ENCODE assay signal across 8 mouse cellular contexts in genomic region chr7:101933751-101934240, GRCm38 (mm10). TPM values are rescaled to one million over a fixed set of nuclear protein-coding genes. Genes with fewer than 3 reads are reported as not detected.
DNase-seq lines count a peak whose midpoint lies in the region; ATAC-seq and TF ChIP-seq lines count a peak whose summit lies in the region.

Lrrc51 (minus strand) TSS chr7:101933895.
Numa1 (plus strand) TSS chr7:101934111.

- peak within 1 kb of the TSS; percentile 64 for H3K4me2 ChIP-seq in embryonic facial prominence, embryonic 15.5 days (replicated peaks)
- peak within 1 kb of the TSS; percentile 61 for H3K4me2 ChIP-seq in limb, embryonic 14.5 days (replicated peaks; ENCODE audit: low read depth, low read length, severe bottlenecking)
- peak within 1 kb of the TSS; percentile 81 for H3K4me2 ChIP-seq in midbrain, postnatal 0 days (ENCODE audit: low read depth, low read length, poor library complexity, severe bottlenecking)

- peak within 1 kb of the TSS; percentile 79 for H3K4me3 ChIP-seq in bone marrow, adult 2 months (replicated peaks; ENCODE audit: control insufficient read depth, low read depth, low read length)
- peak within 1 kb of the TSS; percentile 91 for H3K4me3 ChIP-seq in embryonic facial prominence, embryonic 15.5 days (replicated peaks)
- H3K4me3 ChIP-seq in limb, embryonic 14.5 days (replicated peaks; ENCODE audit: low read length): peak within 1 kb of the TSS; percentile 74
- H3K4me3 ChIP-seq in midbrain, postnatal 0 days (ENCODE audit: low read depth, low read length): peak within 1 kb of the TSS; percentile 84

- no peak for TF ChIP-seq CTCF in bone marrow, adult 2 months (IDR thresholded peaks at IDR 0.05; ENCODE audit: control insufficient read depth, insufficient read depth, low read length)
- no peak for TF ChIP-seq CTCF in midbrain, postnatal 0 days (IDR thresholded peaks at IDR 0.05)

- H3K36me3 ChIP-seq in embryonic facial prominence, embryonic 15.5 days: no peaks in the 10 kb centered on the region
- H3K36me3 ChIP-seq in limb, embryonic 14.5 days (ENCODE audit: control insufficient read depth, insufficient read depth, low read length): no peaks in the 10 kb centered on the region
- no peaks in the 10 kb centered on the region for H3K36me3 ChIP-seq in midbrain, postnatal 0 days (ENCODE audit: insufficient read depth, low read length)

- no peaks in the 10 kb centered on the region for H3K9me3 ChIP-seq in embryonic facial prominence, embryonic 15.5 days (replicated peaks)
- no peaks in the 10 kb centered on the region for H3K9me3 ChIP-seq in limb, embryonic 14.5 days (ENCODE audit: control insufficient read depth, low read length)
- no peaks in the 10 kb centered on the region for H3K9me3 ChIP-seq in midbrain, postnatal 0 days (ENCODE audit: low read length)

- peak within 1 kb of the TSS; percentile 82 for H3K9ac ChIP-seq in embryonic facial prominence, embryonic 15.5 days
- peak within 1 kb of the TSS; percentile 78 for H3K9ac ChIP-seq in limb, embryonic 14.5 days (ENCODE audit: low read depth, low read length, severe bottlenecking)
- H3K9ac ChIP-seq in midbrain, postnatal 0 days (replicated peaks; ENCODE audit: low read length, poor library complexity, severe bottlenecking): peak within 1 kb of the TSS; percentile 75

- DNase-seq in 416B (ENCODE audit: low read depth): peak; percentile 99
- peak; percentile 99 for DNase-seq in heart, adult 8-10 months (ENCODE audit: low spot score)
- DNase-seq in kidney, adult 9 months: peak; percentile 99
- DNase-seq in limb, embryonic 14.5 days (ENCODE audit: low spot score): peak; percentile 97
- peak; percentile 97 for DNase-seq in midbrain, postnatal 0 days (ENCODE audit: low spot score)
- peak; percentile 90 to 95 for DNase-seq in spleen, postnatal 14 days (ENCODE audit: low spot score in 2 of 2)

- H3K27me3 ChIP-seq in embryonic facial prominence, embryonic 15.5 days: no peaks in the 10 kb centered on the region
- no peaks in the 10 kb centered on the region for H3K27me3 ChIP-seq in limb, embryonic 14.5 days (ENCODE audit: control insufficient read depth, insufficient read depth, low read length)
- H3K27me3 ChIP-seq in midbrain, postnatal 0 days (ENCODE audit: insufficient read depth, low read length): no peaks in the 10 kb centered on the region

- TF ChIP-seq POLR2A in bone marrow, adult 2 months (IDR thresholded peaks at IDR 0.05; ENCODE audit: borderline replicate concordance, control insufficient read depth, low read depth, low read length): peak; percentile 70; the same call in 1 of the 2 replicates
- TF ChIP-seq POLR2A in limb, embryonic 14.5 days (IDR thresholded peaks at IDR 0.05; ENCODE audit: borderline replicate concordance, extremely low read depth, insufficient read depth, insufficient read length): 0 out of 2 replicates have a peak, but pooled peaks have one; percentile 40

- ATAC-seq in embryonic facial prominence, embryonic 15.5 days (ENCODE audit: insufficient number of reproducible peaks, low FRiP score, low TSS enrichment, low read depth): peak; percentile 97
- peak; percentile 99 for ATAC-seq in limb, embryonic 14.5 days (ENCODE audit: low FRiP score, low read depth)
- ATAC-seq in midbrain, postnatal 0 days (ENCODE audit: low FRiP score): peak; percentile 97

- under 1% methylated on average over 40 of the region's 40 CpGs for WGBS in bone marrow, adult 2 months
- under 1% methylated on average over 40 of the region's 40 CpGs for WGBS in embryonic facial prominence, embryonic 15.5 days
- WGBS in limb, embryonic 14.5 days: under 1% methylated on average over 40 of the region's 40 CpGs
- WGBS in midbrain, postnatal 0 days: 1% methylated on average over 40 of the region's 40 CpGs

- peaks cover 2% of the 10 kb centered on the region for H3K4me1 ChIP-seq in bone marrow, adult 2 months (ENCODE audit: control insufficient read depth, insufficient read depth, low read length)
- peaks cover 20% of the 10 kb centered on the region; the same call in 1 of the 2 replicates for H3K4me1 ChIP-seq in embryonic facial prominence, embryonic 15.5 days
- H3K4me1 ChIP-seq in limb, embryonic 14.5 days (ENCODE audit: control insufficient read depth, insufficient read depth, low read length): peaks cover 6% of the 10 kb centered on the region; the same call in 1 of the 2 replicates
- H3K4me1 ChIP-seq in midbrain, postnatal 0 days (ENCODE audit: insufficient read depth, low read length): peaks cover 3% of the 10 kb centered on the region; the same call in 1 of the 2 replicates

- peak within 1 kb of the TSS; percentile 73 for H3K27ac ChIP-seq in bone marrow, adult 2 months (ENCODE audit: control insufficient read depth, insufficient read depth, low read depth, low read length, poor library complexity)
- peak within 1 kb of the TSS; percentile 88 for H3K27ac ChIP-seq in embryonic facial prominence, embryonic 15.5 days (replicated peaks)
- peak within 1 kb of the TSS; percentile 81 for H3K27ac ChIP-seq in limb, embryonic 14.5 days (replicated peaks; ENCODE audit: low read depth, low read length)
- H3K27ac ChIP-seq in midbrain, postnatal 0 days (ENCODE audit: low read depth, low read length): peak within 1 kb of the TSS; percentile 62

RNA-seq across cellular contexts. Expression of gene Lrrc51, which starts in this region (rescaled TPM):
- not detected in 2 replicates for polyA plus RNA-seq in bone marrow, adult 2 months (2011; ENCODE audit: insufficient read depth, insufficient read length, low replicate concordance, missing spikeins)
- polyA plus RNA-seq in embryonic facial prominence, embryonic 15.5 days (2015; fragmentation: Nextera tagmentation; extraction: Ambion mirVana): 22.0 and 29.2 TPM in 2 replicates
- 1 to 10 TPM; 4.3 to 6.2 (median 5.4) TPM for total RNA-seq in heart, adult 8-10 months (2022)
- polyA plus RNA-seq in limb, embryonic 14.5 days (2012; rRNA removed): 11.4 and 11.7 TPM in 2 replicates
- 7.5 and 12.6 TPM in 2 replicates for polyA plus RNA-seq in limb, embryonic 14.5 days (2014; fragmentation: Nextera tagmentation; extraction: Ambion mirVana)
- 3.7 and 6.9 TPM in 2 replicates for total RNA-seq in midbrain, postnatal 0 days (2014; rRNA removed)
- polyA plus RNA-seq in midbrain, postnatal 0 days (2015; fragmentation: Nextera tagmentation; extraction: Ambion mirVana): 7.0 TPM in 2 replicates

RNA-seq across cellular contexts. Expression of gene Numa1, which starts in this region (rescaled TPM):
- polyA plus RNA-seq in bone marrow, adult 2 months (2011; ENCODE audit: insufficient read depth, insufficient read length, low replicate concordance, missing spikeins): 82.2 and 130 TPM in 2 replicates
- polyA plus RNA-seq in embryonic facial prominence, embryonic 15.5 days (2015; fragmentation: Nextera tagmentation; extraction: Ambion mirVana): 72.8 and 73.7 TPM in 2 replicates
- 100 to 1,000 TPM in 2 of 4 experiments, 10 to 100 TPM in 2; 90.6 to 103 (median 98.5) TPM for total RNA-seq in heart, adult 8-10 months (2022)
- 112 and 126 TPM in 2 replicates for polyA plus RNA-seq in limb, embryonic 14.5 days (2012; rRNA removed)
- 106 and 126 TPM in 2 replicates for polyA plus RNA-seq in limb, embryonic 14.5 days (2014; fragmentation: Nextera tagmentation; extraction: Ambion mirVana)
- 64.4 and 74.0 TPM in 2 replicates for total RNA-seq in midbrain, postnatal 0 days (2014; rRNA removed)
- 17.9 and 20.6 TPM in 2 replicates for polyA plus RNA-seq in midbrain, postnatal 0 days (2015; fragmentation: Nextera tagmentation; extraction: Ambion mirVana)

Comparison
In these comparisons a context has a peak if more than half of its experiments do, and no peak if none do; other contexts are left out.
1. Peak in every context shown above with its lines: DNase-seq, ATAC-seq, H3K4me3 ChIP-seq and H3K27ac ChIP-seq.